ENCODE assay signal across 8 mouse cellular contexts in the genomic region with DNA sequence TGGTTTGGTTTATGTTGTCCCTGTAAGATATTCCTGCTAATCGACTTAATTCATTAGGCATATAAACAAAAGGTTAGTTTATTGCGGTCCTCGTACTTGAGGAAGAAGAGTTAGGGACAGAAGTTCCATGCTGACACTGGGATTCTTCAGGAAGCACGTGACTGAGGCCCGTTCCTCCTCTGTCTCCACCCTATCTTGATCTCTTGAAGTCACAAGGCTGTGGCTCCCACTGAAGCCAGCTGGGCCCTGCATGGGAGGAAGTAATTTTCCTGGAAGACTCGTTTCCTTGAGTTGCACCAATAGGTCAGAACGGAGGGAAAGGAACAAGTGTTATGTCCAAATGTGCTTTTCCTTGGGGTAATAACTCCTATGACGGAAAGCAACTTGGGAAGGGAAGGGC. TPM values are rescaled to one million over a fixed set of nuclear protein-coding genes. Genes with fewer than 3 reads are reported as not detected.
DNase-seq lines count a peak whose midpoint lies in the region; ATAC-seq lines count a peak whose summit lies in the region.

No protein-coding gene starts in this region.

- peak overlapping the region; percentile 87 for H3K9ac ChIP-seq in forebrain, embryonic 13.5 days
- H3K9ac ChIP-seq in liver, embryonic 15.5 days: no peak overlapping the region
- no peak overlapping the region for H3K9ac ChIP-seq in stomach, embryonic 15.5 days

- no peak for ATAC-seq in forebrain, embryonic 13.5 days
- ATAC-seq in liver, embryonic 15.5 days (ENCODE audit: insufficient read depth): no peak
- no peak for ATAC-seq in stomach, embryonic 15.5 days (ENCODE audit: insufficient read depth, low FRiP score, low read depth)

- peak; percentile 38 for DNase-seq in gastrocnemius, adult 18-20 months (ENCODE audit: low spot score)
- DNase-seq in gastrocnemius, postnatal 14 days: no peak
- peak; percentile 13 for DNase-seq in induced T-regulatory cell, adult 2 months (ENCODE audit: low read depth)
- no peak for DNase-seq in thymus, postnatal 4 days
- DNase-seq in cerebellum, adult 9-11 months: no peak

- intact Hi-C loops in gastrocnemius, postnatal 14 days (cut with DNase I; ENCODE audit: low total_unique reads): no loop called here

- H3K9me3 ChIP-seq in forebrain, embryonic 13.5 days (replicated peaks): no peaks in the 10 kb centered on the region
- H3K9me3 ChIP-seq in liver, embryonic 15.5 days (replicated peaks): no peaks in the 10 kb centered on the region
- no peaks in the 10 kb centered on the region for H3K9me3 ChIP-seq in stomach, embryonic 15.5 days

- H3K36me3 ChIP-seq in forebrain, embryonic 13.5 days (ENCODE audit: poor library complexity, severe bottlenecking): peaks cover 11% of the 10 kb centered on the region; the same call in 1 of the 2 replicates
- H3K36me3 ChIP-seq in liver, embryonic 15.5 days (replicated peaks): peaks cover 14% of the 10 kb centered on the region
- no peaks in the 10 kb centered on the region for H3K36me3 ChIP-seq in stomach, embryonic 15.5 days

- 75% methylated on average over 8 of the region's 8 CpGs for WGBS in forebrain, embryonic 13.5 days
- WGBS in liver, embryonic 15.5 days (ENCODE audit: insufficient replicate concordance): 46% methylated on average over 8 of the region's 8 CpGs
- 68% methylated on average over 8 of the region's 8 CpGs for WGBS in stomach, embryonic 15.5 days

- no peak overlapping the region for H3K27ac ChIP-seq in forebrain, embryonic 13.5 days
- H3K27ac ChIP-seq in liver, embryonic 15.5 days (replicated peaks): no peak overlapping the region
- H3K27ac ChIP-seq in stomach, embryonic 15.5 days: no peak overlapping the region

- H3K4me2 ChIP-seq in forebrain, embryonic 13.5 days: peak overlapping the region; percentile 70
- peak overlapping the region; percentile 79 for H3K4me2 ChIP-seq in liver, embryonic 15.5 days
- H3K4me2 ChIP-seq in stomach, embryonic 15.5 days: peak overlapping the region; percentile 75

- H3K4me3 ChIP-seq in forebrain, embryonic 13.5 days: peak overlapping the region; percentile 75
- peak overlapping the region; percentile 77 for H3K4me3 ChIP-seq in liver, embryonic 15.5 days (replicated peaks)
- peak overlapping the region; percentile 70 for H3K4me3 ChIP-seq in stomach, embryonic 15.5 days (replicated peaks)

- peaks cover 17% of the 10 kb centered on the region for H3K4me1 ChIP-seq in forebrain, embryonic 13.5 days
- peaks cover 21% of the 10 kb centered on the region for H3K4me1 ChIP-seq in liver, embryonic 15.5 days (replicated peaks)
- H3K4me1 ChIP-seq in stomach, embryonic 15.5 days: peaks cover 5% of the 10 kb centered on the region

- no peaks in the 10 kb centered on the region for H3K27me3 ChIP-seq in forebrain, embryonic 13.5 days
- H3K27me3 ChIP-seq in liver, embryonic 15.5 days: no peaks in the 10 kb centered on the region
- H3K27me3 ChIP-seq in stomach, embryonic 15.5 days (replicated peaks): no peaks in the 10 kb centered on the region

RNA-seq across cellular contexts. Expression of gene Slc38a6, which starts 1.0 kb away (rescaled TPM):
- total RNA-seq in gastrocnemius, adult 18-20 months (2021): 1 to 10 TPM; 2.2 to 2.4 TPM
- total RNA-seq in gastrocnemius, postnatal 14 days (2021): 1 to 10 TPM; 4.5 to 5.5 TPM
- polyA plus RNA-seq in forebrain, embryonic 13.5 days (2015; fragmentation: Nextera tagmentation; extraction: Ambion mirVana): 7.4 and 7.6 TPM in 2 replicates
- 1.0 and 1.4 TPM in 2 replicates for polyA plus RNA-seq in liver, embryonic 15.5 days (2015; fragmentation: Nextera tagmentation; extraction: Ambion mirVana)
- 7.3 and 8.4 TPM in 2 replicates for polyA plus RNA-seq in stomach, embryonic 15.5 days (2015; fragmentation: Nextera tagmentation; extraction: Ambion mirVana)

RNA-seq across cellular contexts. Expression of gene Trmt5, which starts 1.1 kb away (rescaled TPM):
- 1 to 10 TPM; 7.8 to 8.4 TPM for total RNA-seq in gastrocnemius, adult 18-20 months (2021)
- total RNA-seq in gastrocnemius, postnatal 14 days (2021): 1 to 10 TPM; 6.3 to 7.5 TPM
- polyA plus RNA-seq in forebrain, embryonic 13.5 days (2015; fragmentation: Nextera tagmentation; extraction: Ambion mirVana): 15.8 TPM in 2 replicates
- 6.3 and 6.4 TPM in 2 replicates for polyA plus RNA-seq in liver, embryonic 15.5 days (2015; fragmentation: Nextera tagmentation; extraction: Ambion mirVana)
- polyA plus RNA-seq in stomach, embryonic 15.5 days (2015; fragmentation: Nextera tagmentation; extraction: Ambion mirVana): 15.4 and 17.6 TPM in 2 replicates

Comparison
In these comparisons a context has a peak if more than half of its experiments do, and no peak if none do; other contexts are left out.
1. DNase-seq: peak in gastrocnemius, adult 18-20 months (single experiment) and induced T-regulatory cell, adult 2 months (single experiment); none in gastrocnemius, postnatal 14 days (single experiment), thymus, postnatal 4 days (single experiment) and cerebellum, adult 9-11 months (single experiment).
2. Peak in every context shown above with its lines, with median percentiles within 50 percentile points of each other: H3K4me2 ChIP-seq and H3K4me3 ChIP-seq.